Mouse (Mus musculus): Measurements from ENCODE around the gene 4930512M02Rik. TPM values are rescaled to one million over a fixed set of nuclear protein-coding genes. Genes with fewer than 3 reads are reported as not detected.

Gene 4930512M02Rik
- polyA plus RNA-seq, 1 experiment from 2014 or later: not detected

GRCm38 (mm10) chr11:11559099-11559686, 68.4 kb downstream of the 4930512M02Rik start:
- 76% methylated on average over 7 of the region's 7 CpGs for WGBS
- Histone ChIP-seq H3K27me3 (no peaks in the 10 kb centered on the region), H3K36me3 (no peaks in the 10 kb centered on the region), H3K4me2 (no peak overlapping the region), H3K4me1 (no peaks in the 10 kb centered on the region), H3K9me3 (no peaks in the 10 kb centered on the region), H3K9ac (no peak overlapping the region), H3K4me3 (no peak overlapping the region), H3K27ac (no peak overlapping the region)
- ATAC-seq (ENCODE audit: borderline replicate concordance, extremely low read depth, low FRiP score, low TSS enrichment): no peak

- Histone ChIP-seq H3K9me3 (no peaks in the 10 kb centered on the region), H3K9ac (no peak overlapping the region), H3K4me3 (no peak overlapping the region), H3K36me3 (no peaks in the 10 kb centered on the region), H3K27me3 (no peaks in the 10 kb centered on the region), H3K27ac (no peak overlapping the region), H3K4me2 (no peak overlapping the region), H3K4me1 (no peaks in the 10 kb centered on the region)
- 47% methylated on average over 3 of the region's 3 CpGs for WGBS
- no peak for ATAC-seq (ENCODE audit: borderline replicate concordance, extremely low read depth, low FRiP score, low TSS enrichment)
These were observed 69.0 kb downstream of the 4930512M02Rik start for GRCm38 (mm10) chr11:11558662-11559061.

GRCm38 (mm10) chr11:11557173-11557967, 70.3 kb downstream of the 4930512M02Rik start:
- no peak overlapping the region for H3K9ac ChIP-seq
- ATAC-seq (ENCODE audit: borderline replicate concordance, extremely low read depth, low FRiP score, low TSS enrichment): no peak
- H3K9me3 ChIP-seq: no peaks in the 10 kb centered on the region

GRCm38 (mm10) chr11:11556186-11556585, 71.4 kb downstream of the 4930512M02Rik start:
- H3K9me3 ChIP-seq: no peaks in the 10 kb centered on the region
- H3K4me3 ChIP-seq: no peak overlapping the region
- H3K27ac ChIP-seq: no peak overlapping the region
- H3K4me1 ChIP-seq: no peaks in the 10 kb centered on the region
- H3K4me2 ChIP-seq: no peak overlapping the region
- no peaks in the 10 kb centered on the region for H3K27me3 ChIP-seq
- H3K36me3 ChIP-seq: no peaks in the 10 kb centered on the region
- no peak for ATAC-seq (ENCODE audit: borderline replicate concordance, extremely low read depth, low FRiP score, low TSS enrichment)
- H3K9ac ChIP-seq: no peak overlapping the region
- WGBS: 67% methylated on average over 1 of the region's 1 CpGs

More at GRCm38 (mm10) chr11:11557173-11557967, 70.3 kb downstream of the 4930512M02Rik start:
- H3K36me3 ChIP-seq: no peaks in the 10 kb centered on the region
- no peak overlapping the region for H3K4me3 ChIP-seq
- H3K27ac ChIP-seq: no peak overlapping the region
- no peak overlapping the region for H3K4me2 ChIP-seq
- H3K27me3 ChIP-seq: no peaks in the 10 kb centered on the region
- no peaks in the 10 kb centered on the region for H3K4me1 ChIP-seq
- whole genome bisulfite sequencing: 35% methylated on average over 11 of the region's 11 CpGs

- Histone ChIP-seq H3K27ac (no peak overlapping the region), H3K4me3 (no peak overlapping the region), H3K27me3 (no peaks in the 10 kb centered on the region), H3K9ac (no peak overlapping the region), H3K4me2 (no peak overlapping the region), H3K4me1 (no peaks in the 10 kb centered on the region), H3K36me3 (no peaks in the 10 kb centered on the region), H3K9me3 (no peaks in the 10 kb centered on the region)
- ATAC-seq (ENCODE audit: borderline replicate concordance, extremely low read depth, low FRiP score, low TSS enrichment): no peak
- WGBS: 69% methylated on average over 8 of the region's 8 CpGs
These were observed 72.1 kb downstream of the 4930512M02Rik start for GRCm38 (mm10) chr11:11555563-11555962.

GRCm38 (mm10) chr11:11547597-11548240, 79.9 kb downstream of the 4930512M02Rik start:
- no peak overlapping the region for H3K4me2 ChIP-seq
- H3K9ac ChIP-seq: no peak overlapping the region
- H3K4me1 ChIP-seq: no peaks in the 10 kb centered on the region
- H3K27ac ChIP-seq: no peak overlapping the region
- H3K9me3 ChIP-seq: no peaks in the 10 kb centered on the region
- H3K4me3 ChIP-seq: no peak overlapping the region
- no peaks in the 10 kb centered on the region for H3K27me3 ChIP-seq
- ATAC-seq (ENCODE audit: borderline replicate concordance, extremely low read depth, low FRiP score, low TSS enrichment): no peak
- H3K36me3 ChIP-seq: no peaks in the 10 kb centered on the region
- WGBS: 50% methylated on average over 7 of the region's 7 CpGs

GRCm38 (mm10) chr11:11546903-11547511, 80.6 kb downstream of the 4930512M02Rik start:
- Histone ChIP-seq H3K4me3 (no peak overlapping the region), H3K27ac (no peak overlapping the region), H3K27me3 (no peaks in the 10 kb centered on the region), H3K9ac (no peak overlapping the region), H3K4me1 (no peaks in the 10 kb centered on the region), H3K36me3 (no peaks in the 10 kb centered on the region), H3K9me3 (no peaks in the 10 kb centered on the region), H3K4me2 (no peak overlapping the region)
- ATAC-seq (ENCODE audit: borderline replicate concordance, extremely low read depth, low FRiP score, low TSS enrichment): no peak
- 76% methylated on average over 7 of the region's 7 CpGs for WGBS

GRCm38 (mm10) chr11:11545948-11546347, 81.7 kb downstream of the 4930512M02Rik start:
- H3K4me2 ChIP-seq: no peak overlapping the region
- H3K27me3 ChIP-seq: no peaks in the 10 kb centered on the region
- H3K4me3 ChIP-seq: no peak overlapping the region
- no peaks in the 10 kb centered on the region for H3K36me3 ChIP-seq
- no peaks in the 10 kb centered on the region for H3K9me3 ChIP-seq
- no peak overlapping the region for H3K9ac ChIP-seq
- ATAC-seq (ENCODE audit: borderline replicate concordance, extremely low read depth, low FRiP score, low TSS enrichment): no peak
- H3K4me1 ChIP-seq: no peaks in the 10 kb centered on the region
- WGBS: 88% methylated on average over 3 of the region's 3 CpGs
- no peak overlapping the region for H3K27ac ChIP-seq

Other genes with a start within 250 kb of the 4930512M02Rik start
- 0.69 and 1.7 TPM in 2 replicates for gene Spata48, start 165.7 kb downstream of the 4930512M02Rik start, polyA plus RNA-seq (2015; fragmentation: Nextera tagmentation; extraction: Ambion mirVana)
- gene Zpbp, start 165.4 kb downstream of the 4930512M02Rik start, polyA plus RNA-seq (2015; fragmentation: Nextera tagmentation; extraction: Ambion mirVana): 0.70 and 0.74 TPM in 2 replicates
- gene Ikzf1, start 57.2 kb upstream of the 4930512M02Rik start, polyA plus RNA-seq (2015; fragmentation: Nextera tagmentation; extraction: Ambion mirVana): 2.1 and 3.2 TPM in 2 replicates
- gene Fignl1, start 181.1 kb upstream of the 4930512M02Rik start, polyA plus RNA-seq (2015; fragmentation: Nextera tagmentation; extraction: Ambion mirVana): 86.1 and 88.1 TPM in 2 replicates